8 mouse cellular contexts compared by ENCODE assay signal in the genomic region with DNA sequence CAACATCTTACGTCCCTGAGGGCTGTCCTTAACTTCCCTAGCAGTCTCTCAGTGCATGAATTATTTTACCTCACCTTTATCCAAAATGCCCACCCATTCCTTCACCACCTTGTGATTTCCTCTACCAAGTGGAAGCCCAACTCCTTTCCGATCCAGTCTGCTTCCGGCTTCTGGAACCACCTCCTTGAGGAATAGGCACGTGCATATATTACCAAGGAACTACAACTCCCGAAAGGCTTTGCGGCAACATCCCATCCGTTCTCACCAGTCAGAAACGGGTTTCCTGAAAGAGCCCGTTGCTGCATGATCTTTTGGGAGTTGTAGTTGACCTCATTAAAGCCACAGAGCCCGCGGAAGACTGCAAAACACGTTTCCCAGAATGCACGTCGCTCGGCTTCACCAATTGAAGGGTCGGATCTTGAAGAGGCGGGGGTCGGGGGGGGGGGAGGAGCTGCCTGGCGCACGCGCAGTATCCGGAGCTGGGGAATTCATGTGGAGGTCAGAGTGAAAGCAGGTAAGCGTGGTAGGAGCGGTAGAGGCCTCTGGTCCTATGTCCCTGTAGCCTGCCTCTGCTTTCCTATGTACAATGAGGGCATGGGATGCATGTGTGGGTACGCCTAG. TPM values are rescaled to one million over a fixed set of nuclear protein-coding genes. Genes with fewer than 3 reads are reported as not detected.
A peak's percentile ranks its signal among the peaks of the same experiment; 100 is the strongest.
DNase-seq lines count a peak whose midpoint lies in the region; ATAC-seq and TF ChIP-seq lines count a peak whose summit lies in the region.

Gene Phb (plus strand): TSS at position 429 of the 621 bp plus-strand sequence.

- DNase-seq in 3T3-L1 (ENCODE audit: low read depth, low spot score): peak; percentile 100
- DNase-seq in adrenal gland, postnatal 4 days (ENCODE audit: low spot score in 2 of 2): peak; percentile 57 to 82
- peak; percentile 100 for DNase-seq in embryonic facial prominence, embryonic 14.5 days (ENCODE audit: low spot score)
- DNase-seq in heart, adult 2 months: peak; percentile 83 to 95
- peak; percentile 96 to 99 for DNase-seq in kidney, adult 8-10 months
- DNase-seq in spleen, postnatal 10 days (ENCODE audit: low spot score in 2 of 2): peak; percentile 74 to 92

- 4% methylated on average over 22 of the region's 25 CpGs for WGBS in embryonic facial prominence, embryonic 14.5 days
- under 1% methylated on average over 25 of the region's 25 CpGs for WGBS in heart, adult 2 months
- 2% methylated on average over 25 of the region's 25 CpGs for WGBS in limb, embryonic 13.5 days
- 2% methylated on average over 25 of the region's 25 CpGs for WGBS in midbrain, embryonic 16.5 days

- H3K27me3 ChIP-seq in embryonic facial prominence, embryonic 14.5 days (replicated peaks; ENCODE audit: control insufficient read depth, insufficient read depth, low read length): no peaks in the 10 kb centered on the region
- H3K27me3 ChIP-seq in heart, adult 2 months (ENCODE audit: control insufficient read depth, insufficient read depth, low read length): no peaks in the 10 kb centered on the region
- H3K27me3 ChIP-seq in limb, embryonic 13.5 days: no peaks in the 10 kb centered on the region
- no peaks in the 10 kb centered on the region for H3K27me3 ChIP-seq in midbrain, embryonic 16.5 days (ENCODE audit: control insufficient read depth, insufficient read depth, low read depth, low read length)

- H3K27ac ChIP-seq in embryonic facial prominence, embryonic 14.5 days (replicated peaks; ENCODE audit: low read depth, low read length): peak within 1 kb of the TSS; percentile 55; the same call in 1 of the 2 replicates
- H3K27ac ChIP-seq in heart, adult 2 months: peak within 1 kb of the TSS; percentile 77
- peak within 1 kb of the TSS; percentile 63; the same call in 1 of the 2 replicates for H3K27ac ChIP-seq in limb, embryonic 13.5 days
- peak within 1 kb of the TSS; percentile 65 for H3K27ac ChIP-seq in midbrain, embryonic 16.5 days (ENCODE audit: low read length)

- H3K4me1 ChIP-seq in embryonic facial prominence, embryonic 14.5 days (ENCODE audit: control insufficient read depth, insufficient read depth, low read length): peaks cover 6% of the 10 kb centered on the region
- H3K4me1 ChIP-seq in heart, adult 2 months (ENCODE audit: control insufficient read depth, insufficient read depth, low read length): peaks cover 3% of the 10 kb centered on the region
- peaks cover 8% of the 10 kb centered on the region for H3K4me1 ChIP-seq in limb, embryonic 13.5 days
- peaks cover 11% of the 10 kb centered on the region for H3K4me1 ChIP-seq in midbrain, embryonic 16.5 days (ENCODE audit: control insufficient read depth, insufficient read depth, low read length)

- TF ChIP-seq EP300 in heart, adult 2 months (IDR thresholded peaks at IDR 0.05; ENCODE audit: insufficient read depth, low read depth, low read length): 0 out of 2 replicates have a peak, but pooled peaks have one; percentile 27

- peak; percentile 89 for TF ChIP-seq POLR2A in heart, adult 2 months (IDR thresholded peaks at IDR 0.05; ENCODE audit: insufficient read depth, low read depth, low read length)

- peaks cover 34% of the 10 kb centered on the region for H3K36me3 ChIP-seq in embryonic facial prominence, embryonic 14.5 days (ENCODE audit: control insufficient read depth, insufficient read depth, low read length)
- H3K36me3 ChIP-seq in heart, adult 2 months (ENCODE audit: control insufficient read depth, insufficient read depth, low read length): 0 out of 2 replicates have a peak, but pooled peaks cover 4% of the 10 kb centered on the region
- peaks cover 36% of the 10 kb centered on the region for H3K36me3 ChIP-seq in limb, embryonic 13.5 days
- H3K36me3 ChIP-seq in midbrain, embryonic 16.5 days (ENCODE audit: control insufficient read depth, insufficient read depth, low read length): peaks cover 7% of the 10 kb centered on the region; the same call in 1 of the 2 replicates

- no peaks in the 10 kb centered on the region for H3K9me3 ChIP-seq in embryonic facial prominence, embryonic 14.5 days (ENCODE audit: control insufficient read depth, low read length)
- no peaks in the 10 kb centered on the region for H3K9me3 ChIP-seq in limb, embryonic 13.5 days
- no peaks in the 10 kb centered on the region for H3K9me3 ChIP-seq in midbrain, embryonic 16.5 days (replicated peaks; ENCODE audit: control insufficient read depth, low read length, poor library complexity, severe bottlenecking)

- no peaks in the 10 kb centered on the region for H3K79me2 ChIP-seq in heart, adult 2 months (replicated peaks; ENCODE audit: control insufficient read depth, insufficient read depth, low read length)

- TF ChIP-seq CTCF in heart, adult 2 months (IDR thresholded peaks at IDR 0.05): peak; percentile 28

- peak within 1 kb of the TSS; percentile 76 for H3K4me3 ChIP-seq in embryonic facial prominence, embryonic 14.5 days (ENCODE audit: low read depth, low read length)
- H3K4me3 ChIP-seq in heart, adult 2 months: peak within 1 kb of the TSS; percentile 64
- peak within 1 kb of the TSS; percentile 77 for H3K4me3 ChIP-seq in limb, embryonic 13.5 days
- peak within 1 kb of the TSS; percentile 65 for H3K4me3 ChIP-seq in midbrain, embryonic 16.5 days (ENCODE audit: low read depth, low read length)

- peak within 1 kb of the TSS; percentile 74 for H3K9ac ChIP-seq in embryonic facial prominence, embryonic 14.5 days (ENCODE audit: low read depth, low read length)
- peak within 1 kb of the TSS; percentile 76 for H3K9ac ChIP-seq in heart, adult 2 months (ENCODE audit: low read depth, low read length)
- peak within 1 kb of the TSS; percentile 80 for H3K9ac ChIP-seq in limb, embryonic 13.5 days
- H3K9ac ChIP-seq in midbrain, embryonic 16.5 days (ENCODE audit: low read depth, low read length): peak within 1 kb of the TSS; percentile 80

- intact Hi-C loops in heart, adult 2 months (cut with DNase I): no loop called here

- peak within 1 kb of the TSS; percentile 94 for H3K4me2 ChIP-seq in embryonic facial prominence, embryonic 14.5 days (ENCODE audit: low read depth, low read length)
- peak within 1 kb of the TSS; percentile 92 for H3K4me2 ChIP-seq in limb, embryonic 13.5 days (replicated peaks)
- H3K4me2 ChIP-seq in midbrain, embryonic 16.5 days (ENCODE audit: low read length): peak within 1 kb of the TSS; percentile 98

- ATAC-seq in embryonic facial prominence, embryonic 14.5 days (ENCODE audit: low read depth): peak; percentile 98
- ATAC-seq in limb, embryonic 13.5 days (ENCODE audit: low FRiP score, low read depth): peak; percentile 98
- peak; percentile 97 for ATAC-seq in midbrain, embryonic 16.5 days

RNA-seq across cellular contexts. Expression of gene Phb, which starts in this region (rescaled TPM):
- 100 to 1,000 TPM; 215 to 226 TPM for total RNA-seq in adrenal gland, postnatal 4 days (2021)
- polyA plus RNA-seq in embryonic facial prominence, embryonic 14.5 days (2014; fragmentation: Nextera tagmentation; extraction: Ambion mirVana): 238 and 240 TPM in 2 replicates
- 100 to 1,000 TPM; 358 to 383 TPM for total RNA-seq in heart, adult 2 months (2021)
- 281 and 456 TPM in 2 replicates for polyA plus RNA-seq in heart, adult 2 months (2012; rRNA removed)
- polyA plus RNA-seq in limb, embryonic 13.5 days (2015; fragmentation: Nextera tagmentation; extraction: Ambion mirVana): 217 and 221 TPM in 2 replicates
- 195 and 197 TPM in 2 replicates for polyA plus RNA-seq in midbrain, embryonic 16.5 days (2015; fragmentation: Nextera tagmentation; extraction: Ambion mirVana)

Comparison
In these comparisons a context has a peak if more than half of its experiments do, and no peak if none do; other contexts are left out.
1. Peak in every context shown above with its lines: DNase-seq, ATAC-seq, H3K4me3 ChIP-seq and H3K27ac ChIP-seq.